Mouse (Mus musculus) splenic B cell, adult 2 months (primary cell): ENCODE measurements around the gene Vwa1.

Experiments used
- DNase-seq: peaks from one replicate; pipeline ENCODE4 v3.0.0-alpha.2; 2011; ENCODE audit warnings: low read depth, low spot score
- H3K27me3 ChIP-seq: 2 replicates; pipeline ENCODE4 v1.6.1; 2012; ENCODE audit warnings: mild to moderate bottlenecking, low read length, moderate library complexity, mixed read lengths; ENCODE audit not compliant: control insufficient read depth, poor library complexity, insufficient read depth, severe bottlenecking
- H3K36me3 ChIP-seq: 2 replicates; pipeline ENCODE4 v1.6.1; 2012; ENCODE audit warnings: mild to moderate bottlenecking, low read length, moderate library complexity, mixed read lengths; ENCODE audit not compliant: control insufficient read depth, poor library complexity, insufficient read depth, severe bottlenecking

Vwa1 gene

GRCm38 (mm10) chr4:155774280-155774754 is at the start of gene Vwa1:
Gene Vwa1, minus strand, starts transcription at chr4:155774698.
- no peaks in the 10 kb centered on the region for H3K27me3 ChIP-seq
- H3K36me3 ChIP-seq, result no peaks in the 10 kb centered on the region
- peak; percentile 86 for DNase-seq

DNA sequence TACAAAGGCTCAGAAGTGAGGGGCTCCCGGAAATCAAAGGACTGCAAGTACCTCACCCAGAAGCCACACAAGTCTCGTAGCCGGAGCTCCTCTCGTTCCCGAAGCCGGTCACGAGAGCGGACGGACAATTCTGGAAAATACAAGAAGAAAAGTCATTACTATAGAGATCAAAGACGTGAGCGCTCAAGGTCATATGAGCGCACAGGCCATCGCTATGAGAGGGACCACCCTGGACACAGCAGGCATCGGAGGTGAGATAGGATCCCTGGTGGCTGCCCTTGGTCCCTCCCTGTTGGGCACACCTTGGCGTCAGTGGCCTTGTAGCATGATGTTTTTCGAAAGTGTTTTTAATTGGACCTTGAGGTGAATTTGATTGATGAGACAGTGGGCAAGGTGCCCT is 48.9 kb upstream of the Vwa1 start:
- DNase-seq, result no peak
- Histone ChIP-seq H3K27me3 (no peaks in the 10 kb centered on the region; the same call in 1 of the 2 replicates), H3K36me3 (peaks cover 29% of the 10 kb centered on the region)

DNA sequence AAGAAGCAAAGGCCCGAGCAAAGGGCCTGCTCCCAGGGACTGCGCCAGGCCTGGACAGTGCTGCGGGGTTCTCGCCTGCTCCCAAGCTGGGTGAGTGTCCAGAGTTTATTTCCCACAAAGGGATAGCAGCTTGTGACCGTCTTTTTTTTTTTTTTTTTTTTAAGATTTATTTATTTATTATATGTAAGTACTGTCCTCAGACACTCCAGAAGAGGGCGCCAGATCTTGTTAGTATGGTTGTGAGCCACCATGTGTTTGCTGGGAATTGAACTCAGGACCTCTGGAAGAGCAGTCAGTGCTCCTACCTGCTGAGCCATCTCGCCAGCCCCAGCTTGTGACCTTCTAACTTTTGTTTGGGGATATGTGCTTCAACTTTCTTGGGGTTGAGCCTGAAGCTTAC is 46.5 kb upstream of the Vwa1 start:
- DNase-seq, result peak; percentile 64
- peaks cover 39% of the 10 kb centered on the region for H3K36me3 ChIP-seq
- no peaks in the 10 kb centered on the region; the same call in 1 of the 2 replicates for H3K27me3 ChIP-seq

DNA sequence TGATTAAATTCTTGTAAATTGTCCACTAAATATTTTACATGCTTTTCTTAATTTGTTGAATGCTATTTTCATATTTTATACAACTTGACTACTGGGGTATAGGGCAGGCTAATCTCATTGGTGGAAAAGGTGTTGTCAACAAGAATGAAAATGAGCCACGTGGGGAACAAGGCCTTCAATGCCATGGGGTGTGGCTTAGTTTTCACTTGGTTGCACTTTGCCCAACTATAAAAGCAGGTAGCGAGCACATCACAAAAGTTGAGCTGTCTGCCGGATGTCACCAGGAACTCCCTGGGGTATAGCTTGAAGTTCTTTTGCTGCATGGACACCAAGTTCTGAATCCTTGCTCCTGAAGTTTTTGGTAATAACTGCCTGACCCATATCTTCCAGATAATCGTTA is 43.0 kb upstream of the Vwa1 start:
- Histone ChIP-seq H3K27me3 (no peaks in the 10 kb centered on the region), H3K36me3 (peaks cover 28% of the 10 kb centered on the region)
- DNase-seq, result no peak

DNA sequence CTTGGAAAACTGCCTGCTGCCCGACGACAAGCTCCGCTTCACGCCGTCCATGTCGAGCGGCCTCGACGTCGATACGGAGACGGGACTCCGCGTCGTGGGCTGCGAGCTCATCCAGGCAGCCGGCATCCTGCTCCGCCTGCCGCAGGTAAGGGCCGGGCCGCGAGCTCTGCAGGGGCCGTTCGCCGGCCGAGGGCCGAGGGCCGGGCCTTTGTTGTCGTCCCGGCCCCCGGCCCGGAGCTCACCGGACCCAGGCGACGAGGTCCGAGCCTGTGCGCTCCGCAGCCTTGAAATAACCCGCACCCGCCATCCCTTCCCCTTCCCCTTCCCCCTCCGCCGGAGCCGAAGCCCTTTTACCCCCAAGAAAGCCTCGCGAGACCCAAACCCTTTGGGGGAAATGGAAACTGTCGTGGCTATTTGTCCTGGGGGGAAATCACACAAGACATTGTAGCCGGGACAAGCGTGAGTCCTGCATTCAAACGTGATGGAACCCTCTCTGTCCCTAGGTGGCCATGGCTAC is 38.2 kb upstream of the Vwa1 start:
- DNase-seq, result peak; percentile 45
- H3K27me3 ChIP-seq, result no peaks in the 10 kb centered on the region

DNA sequence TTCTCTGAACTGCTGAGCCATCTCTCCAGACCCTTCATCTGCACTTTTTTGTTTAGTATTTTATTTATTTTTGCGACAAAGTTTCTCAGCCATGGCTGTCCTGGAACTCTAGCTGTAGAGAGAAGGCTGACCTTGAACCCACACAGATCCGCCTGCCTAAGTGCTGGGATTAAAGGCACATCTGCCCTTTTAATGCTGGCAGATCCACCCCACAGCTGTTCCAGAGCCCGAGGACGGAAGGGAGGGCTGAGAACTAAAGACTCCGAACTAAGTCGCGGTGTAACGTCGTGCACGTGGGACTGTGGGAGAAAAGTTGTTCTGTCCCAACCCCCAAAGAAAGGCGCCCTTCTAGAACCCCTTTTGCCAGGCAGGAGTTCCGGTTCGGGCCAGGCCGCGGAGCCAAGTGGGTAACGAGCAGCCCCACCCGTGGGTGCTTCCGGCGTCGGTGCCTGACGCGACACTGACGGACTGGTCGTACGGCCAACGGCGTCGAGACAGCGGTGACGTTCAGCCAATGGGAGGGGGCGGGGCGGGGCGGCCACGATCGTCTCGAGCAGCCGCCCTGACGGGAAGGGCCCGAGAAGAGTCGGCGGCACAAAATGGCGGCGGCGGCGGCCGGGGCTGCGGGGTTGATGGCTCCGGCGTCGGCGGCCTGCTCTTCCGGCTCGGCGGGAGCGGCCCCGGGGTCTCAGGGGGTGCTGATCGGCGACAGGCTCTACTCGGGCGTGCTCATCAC is 37.6 kb upstream of the Vwa1 start, which contains the start of gene Ccnl2:
Ccnl2 (plus strand) TSS at position 561 of the 736 bp plus-strand sequence.
- no peaks in the 10 kb centered on the region for H3K27me3 ChIP-seq
- DNase-seq, result peak; percentile 98
- peaks cover 13% of the 10 kb centered on the region for H3K36me3 ChIP-seq

More for the DNA sequence above, 38.2 kb upstream of the Vwa1 start:
- H3K36me3 ChIP-seq, result peaks cover 14% of the 10 kb centered on the region

DNA sequence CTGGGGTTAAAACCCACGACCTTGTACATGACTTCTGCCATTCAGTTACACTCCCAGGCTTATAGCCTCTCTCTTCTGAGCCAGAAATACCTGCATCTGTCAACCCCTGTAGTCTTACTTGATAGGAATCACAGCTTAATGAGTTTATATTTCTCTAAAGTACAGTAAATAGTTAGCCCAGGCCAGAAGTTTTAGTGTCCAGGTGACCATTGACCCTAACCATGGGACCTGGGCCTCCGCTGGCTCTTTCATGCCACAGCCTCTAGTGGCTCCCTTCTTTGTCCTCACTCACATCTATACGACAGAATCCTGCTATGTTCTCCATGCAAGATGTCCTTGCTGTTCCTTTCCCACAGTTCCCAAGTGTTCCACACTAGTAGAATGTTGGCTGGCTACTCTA is 33.3 kb upstream of the Vwa1 start:
- H3K36me3 ChIP-seq, result peaks cover 6% of the 10 kb centered on the region
- H3K27me3 ChIP-seq, result no peaks in the 10 kb centered on the region
- DNase-seq, result no peak

- peaks cover 2% of the 10 kb centered on the region for H3K36me3 ChIP-seq
- H3K27me3 ChIP-seq, result no peaks in the 10 kb centered on the region; the same call in 1 of the 2 replicates
- DNase-seq, result peak; percentile 96
Measured at GRCm38 (mm10) chr4:155803340-155804041, 29.0 kb upstream of the Vwa1 start.

GRCm38 (mm10) chr4:155802741-155803339 is 28.3 kb upstream of the Vwa1 start, which contains the start of gene Mrpl20:
Gene Mrpl20, plus strand, starts transcription at chr4:155802878.
- DNase-seq, result peak; percentile 55
- Histone ChIP-seq H3K27me3 (no peaks in the 10 kb centered on the region; the same call in 1 of the 2 replicates), H3K36me3 (peaks cover 2% of the 10 kb centered on the region)

- no peaks in the 10 kb centered on the region; the same call in 1 of the 2 replicates for H3K36me3 ChIP-seq
- no peak for DNase-seq
- no peaks in the 10 kb centered on the region; the same call in 1 of the 2 replicates for H3K27me3 ChIP-seq
Measured at GRCm38 (mm10) chr4:155802075-155802474, 27.6 kb upstream of the Vwa1 start.

DNA sequence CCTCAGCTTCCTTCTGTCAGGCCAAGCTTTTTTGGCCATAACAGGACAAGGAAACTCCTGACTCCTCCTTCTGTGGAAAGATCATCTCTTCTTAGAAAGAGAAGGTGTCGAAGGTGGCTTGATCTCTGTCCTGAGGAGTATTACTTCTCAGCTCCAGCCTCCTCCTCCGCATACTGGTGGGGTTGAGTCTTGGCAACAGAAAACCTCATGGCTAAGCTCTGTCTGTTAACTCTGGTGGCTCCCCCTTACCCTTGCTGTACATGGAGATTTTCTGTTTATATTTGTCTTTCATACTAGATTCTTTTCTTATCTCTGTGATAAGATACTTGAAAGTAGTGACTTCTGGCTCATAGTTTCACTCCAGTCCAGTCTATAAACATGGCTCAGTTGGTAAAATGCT is 19.2 kb upstream of the Vwa1 start:
- DNase-seq, result no peak
- no peaks in the 10 kb centered on the region for H3K36me3 ChIP-seq

GRCm38 (mm10) chr4:155791240-155791933 is 16.9 kb upstream of the Vwa1 start:
- Histone ChIP-seq H3K36me3 (no peaks in the 10 kb centered on the region), H3K27me3 (peaks cover 3% of the 10 kb centered on the region; the same call in 1 of the 2 replicates)
- no peak for DNase-seq

More for the DNA sequence above, 19.2 kb upstream of the Vwa1 start:
- peaks cover 3% of the 10 kb centered on the region; the same call in 1 of the 2 replicates for H3K27me3 ChIP-seq

DNA sequence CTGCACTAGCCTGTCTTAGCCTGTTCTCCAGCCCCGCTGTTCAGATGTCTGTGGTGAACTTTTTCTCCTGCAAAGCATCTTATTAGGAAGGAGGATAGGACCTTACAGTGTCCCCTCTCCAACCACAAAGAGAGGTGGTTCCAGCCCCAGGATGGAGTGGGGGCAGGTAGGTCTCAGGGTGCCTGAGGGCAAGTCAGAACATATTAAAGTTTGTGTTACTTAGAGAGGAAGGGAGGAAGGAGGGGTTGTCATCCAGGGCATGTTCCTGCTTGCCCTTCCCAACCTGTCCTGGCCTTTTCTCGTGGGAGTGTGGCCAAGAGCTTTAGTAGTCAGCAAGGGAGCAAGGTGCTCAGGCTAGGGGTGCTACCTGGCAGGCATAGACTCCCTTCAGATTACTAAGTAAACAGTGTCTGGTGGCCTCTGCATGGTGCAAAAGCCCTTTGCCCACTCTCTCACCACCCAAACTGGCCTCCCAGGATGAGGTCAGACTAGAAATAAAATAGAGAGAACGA is 16.2 kb upstream of the Vwa1 start:
- H3K27me3 ChIP-seq, result peaks cover 3% of the 10 kb centered on the region; the same call in 1 of the 2 replicates
- no peaks in the 10 kb centered on the region for H3K36me3 ChIP-seq
- no peak for DNase-seq

GRCm38 (mm10) chr4:155790021-155790489 is 15.6 kb upstream of the Vwa1 start, which contains the start of gene Ankrd65:
Gene Ankrd65, plus strand, starts transcription at chr4:155790439.
- no peaks in the 10 kb centered on the region for H3K36me3 ChIP-seq
- peaks cover 3% of the 10 kb centered on the region; the same call in 1 of the 2 replicates for H3K27me3 ChIP-seq
- DNase-seq, result no peak
